Mouse (Mus musculus) CD4-positive helper T cell, adult 2 months (primary cell): ENCODE data around the gene Hist1h4b.

Experiments
- DNase-seq: peaks from one replicate; pipeline ENCODE4 v3.0.0-alpha.2; 2012; ENCODE audit warnings: low read depth, missing footprints, low spot score

The Hist1h4b gene

DNA sequence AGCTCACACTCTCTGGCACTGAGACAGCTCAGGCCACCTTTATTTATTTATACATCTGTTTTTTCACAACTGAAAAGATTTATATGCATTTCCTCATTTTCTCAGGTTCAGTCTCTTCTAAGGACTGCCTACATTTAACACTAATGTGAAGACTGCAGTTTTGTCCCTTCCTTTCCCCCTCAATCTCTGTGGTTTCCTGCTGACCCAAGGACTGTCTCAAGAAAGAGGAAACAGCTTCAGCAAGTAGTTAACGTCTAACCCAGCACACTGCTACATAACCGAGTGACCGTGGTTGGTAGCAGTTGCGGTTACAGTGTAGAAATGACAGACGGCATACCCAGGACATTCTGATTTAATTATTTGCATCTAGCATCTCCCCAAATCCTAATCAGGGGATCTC, 42.6 kb downstream of the Hist1h4b start:
- DNase-seq: no peak

DNA sequence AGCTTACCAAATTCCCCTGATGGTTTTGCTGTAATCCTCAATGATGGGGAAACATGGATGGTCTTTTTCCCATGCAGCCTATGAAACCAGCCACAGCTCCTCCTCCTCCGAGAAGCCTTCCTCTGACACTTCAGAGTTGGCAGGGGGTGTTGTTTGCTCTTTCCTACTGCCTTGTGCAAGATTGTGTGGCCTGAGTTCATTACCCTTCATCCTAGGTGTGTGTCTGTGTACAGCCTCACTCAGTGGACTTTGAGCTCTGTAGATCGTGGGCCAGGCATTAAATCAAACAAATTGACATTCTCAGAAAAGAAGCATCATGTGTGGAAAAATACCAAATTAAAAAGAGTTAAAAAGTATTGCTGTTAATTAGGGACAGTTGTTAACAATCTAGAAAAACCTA, 47.7 kb downstream of the Hist1h4b start:
- no peak for DNase-seq

DNA sequence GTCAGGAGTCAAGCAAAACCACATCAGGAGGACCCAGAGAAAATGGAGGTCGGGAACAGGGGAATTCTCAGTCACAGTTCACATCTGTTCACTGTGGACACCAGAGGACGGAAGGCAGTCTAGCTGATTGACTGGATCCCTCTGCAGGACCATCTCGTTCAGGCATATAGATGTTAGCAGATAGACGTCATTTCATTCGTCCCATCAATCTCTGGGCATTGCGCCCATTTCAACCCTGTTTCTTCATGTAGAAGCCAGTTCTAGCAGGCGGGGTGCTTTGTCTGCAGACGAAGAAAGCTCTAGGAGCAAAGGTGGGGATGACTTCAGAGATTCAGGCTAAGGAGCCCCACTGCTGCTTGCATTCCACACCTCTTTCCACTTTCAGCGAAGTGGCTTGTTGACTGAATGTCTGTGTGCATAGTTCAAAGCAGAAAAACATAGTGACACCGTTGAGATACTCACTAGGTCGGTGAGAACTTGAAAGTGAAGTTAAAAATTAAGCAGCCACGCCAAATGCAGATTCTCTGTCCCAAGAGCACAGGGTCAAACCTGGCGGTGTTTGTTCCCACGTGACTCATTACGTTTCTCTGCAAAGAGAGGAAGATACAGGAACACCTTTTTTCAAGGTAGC, 49.7 kb downstream of the Hist1h4b start, which contains the start of gene Slc17a2:
Slc17a2 (plus strand) TSS at position 572 of the 631 bp plus-strand sequence.
- DNase-seq: no peak
